Mouse (Mus musculus) small intestine, adult 2 months (tissue): ENCODE measurements around the gene Armc9.

Experiments used
- CTCF ChIP-seq: fragments of 200-500 bp; IDR thresholded peaks from 2 replicates; pipeline ENCODE4 v1.5.1; 2012; ENCODE audit warnings: low read depth, mild to moderate bottlenecking, control low read depth, inconsistent platforms, low read length, moderate library complexity, mixed read lengths; ENCODE audit not compliant: insufficient replicate concordance, insufficient read length; ENCODE audit errors: extremely low read depth
- POLR2A ChIP-seq: fragments of 200-500 bp; IDR thresholded peaks from 2 replicates; pipeline ENCODE4 v1.6.1; 2012; ENCODE audit warnings: low read depth, mild to moderate bottlenecking, control low read depth, inconsistent platforms, low read length, moderate library complexity

GRCm38 (mm10) chr1:86294472-86294871 is 139.9 kb downstream of the Armc9 start:
- TF ChIP-seq CTCF, result no peak
- TF ChIP-seq POLR2A, result no peak
